10 mouse cellular contexts compared by ENCODE assay signal in genomic region chr5:120516221-120516984, GRCm38 (mm10). TPM values are rescaled to one million over a fixed set of nuclear protein-coding genes. Genes with fewer than 3 reads are reported as not detected.
DNase-seq lines count a peak whose midpoint lies in the region; ATAC-seq and TF ChIP-seq lines count a peak whose summit lies in the region.
"Had no signal": no experiment of that assay in that cellular context is flagged by ENCODE, and none has a peak within 500 bp of the region (broad histone marks: within the 10 kb centered on the region; RNA-seq: fewer than 3 reads in every experiment).

No protein-coding gene starts in this region.

- H3K27me3 ChIP-seq in forebrain, embryonic 10.5 days (ENCODE audit: poor library complexity, severe bottlenecking) = peaks cover 25% of the 10 kb centered on the region
- H3K27me3 ChIP-seq in forebrain, embryonic 12.5 days = peaks cover 23% of the 10 kb centered on the region
- H3K27me3 ChIP-seq in hindbrain, embryonic 14.5 days (ENCODE audit: control insufficient read depth, insufficient read depth, low read length) = no peaks in the 10 kb centered on the region

- intact Hi-C loops in heart, postnatal 14 days (cut with DNase I) = no loop called here

- no peak overlapping the region for H3K9ac ChIP-seq in forebrain, embryonic 12.5 days
- no peak overlapping the region for H3K9ac ChIP-seq in hindbrain, embryonic 14.5 days

- H3K4me3 ChIP-seq in forebrain, embryonic 10.5 days = no peak overlapping the region
- no peak overlapping the region for H3K4me3 ChIP-seq in forebrain, embryonic 12.5 days (replicated peaks)
- H3K4me3 ChIP-seq in lung, adult 2 months (replicated peaks; ENCODE audit: extremely low read depth, low read depth, low read length) = no peak overlapping the region
- no peak overlapping the region for H3K4me3 ChIP-seq in hindbrain, embryonic 14.5 days (replicated peaks; ENCODE audit: low read length)

- no peak overlapping the region for H3K4me2 ChIP-seq in forebrain, embryonic 12.5 days
- no peak overlapping the region for H3K4me2 ChIP-seq in hindbrain, embryonic 14.5 days (replicated peaks)

- no peak for DNase-seq in forebrain, embryonic 10.5 days (ENCODE audit: extremely low spot score, low spot score)
- DNase-seq in NIH3T3 (ENCODE audit: low read depth) = peak; percentile 44
- DNase-seq in heart, postnatal 14 days = peak; percentile 35 to 39
- DNase-seq in lung, adult 2 months = peak; percentile 26
- no peak for DNase-seq in yolk sac, embryonic 10.5 days (ENCODE audit: low spot score)
- no peak for DNase-seq in hindbrain, embryonic 14.5 days (ENCODE audit: low spot score)
- DNase-seq: thymus, adult 2 months had no signal

- H3K9me3 ChIP-seq in forebrain, embryonic 10.5 days = no peaks in the 10 kb centered on the region
- H3K9me3 ChIP-seq in forebrain, embryonic 12.5 days = no peaks in the 10 kb centered on the region
- H3K9me3 ChIP-seq in hindbrain, embryonic 14.5 days (ENCODE audit: control insufficient read depth, low read length) = no peaks in the 10 kb centered on the region

- ATAC-seq in forebrain, embryonic 12.5 days (ENCODE audit: low FRiP score) = no peak
- ATAC-seq in erythroblast, adult 5-6 weeks (replicated peaks; ENCODE audit: low FRiP score, poor library complexity, severe bottlenecking) = no peak
- no peak for ATAC-seq in hindbrain, embryonic 14.5 days (ENCODE audit: low FRiP score)

- peak overlapping the region; percentile 36; the same call in 1 of the 2 replicates for H3K27ac ChIP-seq in forebrain, embryonic 10.5 days
- no peak overlapping the region for H3K27ac ChIP-seq in forebrain, embryonic 12.5 days
- no peak overlapping the region for H3K27ac ChIP-seq in hindbrain, embryonic 14.5 days

- peak; percentile 56; the same call in 1 of the 2 replicates for TF ChIP-seq POLR2A in lung, adult 2 months (IDR thresholded peaks at IDR 0.05; ENCODE audit: borderline replicate concordance, extremely low read depth, low read depth, low read length)

- 74% methylated on average over 15 of the region's 15 CpGs for WGBS in forebrain, embryonic 10.5 days
- 74% methylated on average over 15 of the region's 15 CpGs for WGBS in forebrain, embryonic 12.5 days
- WGBS in lung, adult 2 months = 53% methylated on average over 15 of the region's 15 CpGs
- WGBS in hindbrain, embryonic 14.5 days = 65% methylated on average over 15 of the region's 15 CpGs

- no peak for TF ChIP-seq CTCF in lung, adult 2 months (IDR thresholded peaks at IDR 0.05; ENCODE audit: insufficient read depth, low read length)

- peaks cover 48% of the 10 kb centered on the region for H3K4me1 ChIP-seq in forebrain, embryonic 10.5 days
- H3K4me1 ChIP-seq in forebrain, embryonic 12.5 days = peaks cover 22% of the 10 kb centered on the region
- peaks cover 22% of the 10 kb centered on the region for H3K4me1 ChIP-seq in lung, adult 2 months (ENCODE audit: control insufficient read depth, insufficient read depth, low read length)
- peaks cover 7% of the 10 kb centered on the region for H3K4me1 ChIP-seq in hindbrain, embryonic 14.5 days (replicated peaks; ENCODE audit: control insufficient read depth, insufficient read depth, low read length)

- H3K36me3 ChIP-seq in forebrain, embryonic 10.5 days (replicated peaks) = no peaks in the 10 kb centered on the region
- no peaks in the 10 kb centered on the region for H3K36me3 ChIP-seq in forebrain, embryonic 12.5 days (replicated peaks)
- H3K36me3 ChIP-seq in hindbrain, embryonic 14.5 days (replicated peaks; ENCODE audit: control insufficient read depth, insufficient read depth) = no peaks in the 10 kb centered on the region

RNA-seq across cellular contexts. Expression of gene Slc8b1, which starts 5.4 kb away (rescaled TPM):
- 3.7 and 4.4 TPM in 2 replicates for polyA plus RNA-seq in forebrain, embryonic 10.5 days (2016; fragmentation: Nextera tagmentation; extraction: Ambion mirVana)
- 2.3 and 2.8 TPM in 2 replicates for polyA plus RNA-seq in forebrain, embryonic 12.5 days (2016; fragmentation: Nextera tagmentation; extraction: Ambion mirVana)
- total RNA-seq in heart, postnatal 14 days (2021) = 10 to 100 TPM in 1 of 2 experiments, 1 to 10 TPM in 1; 8.7 to 16.4 TPM
- 37.0 and 40.0 TPM in 2 replicates for polyA plus RNA-seq in lung, adult 2 months (2012; rRNA removed)
- 14.2 and 17.1 TPM in 2 replicates for total RNA-seq in erythroblast, adult 5-6 weeks (2015; ENCODE audit: low replicate concordance)
- 6.1 and 8.4 TPM in 2 replicates for total RNA-seq in erythroblast, adult 5-6 weeks (2017; ENCODE audit: low replicate concordance)
- polyA plus RNA-seq in hindbrain, embryonic 14.5 days (2014; fragmentation: Nextera tagmentation; extraction: Ambion mirVana) = 1.3 and 1.4 TPM in 2 replicates

RNA-seq across cellular contexts. Expression of gene Plbd2, which starts 13.0 kb away (rescaled TPM):
- 33.0 and 35.5 TPM in 2 replicates for polyA plus RNA-seq in forebrain, embryonic 10.5 days (2016; fragmentation: Nextera tagmentation; extraction: Ambion mirVana)
- polyA plus RNA-seq in forebrain, embryonic 12.5 days (2016; fragmentation: Nextera tagmentation; extraction: Ambion mirVana) = 25.9 and 26.6 TPM in 2 replicates
- total RNA-seq in heart, postnatal 14 days (2021) = 10 to 100 TPM; 37.5 to 42.2 TPM
- 40.0 and 42.7 TPM in 2 replicates for polyA plus RNA-seq in lung, adult 2 months (2012; rRNA removed)
- 1.7 and 7.7 TPM in 2 replicates for total RNA-seq in erythroblast, adult 5-6 weeks (2015; ENCODE audit: low replicate concordance)
- total RNA-seq in erythroblast, adult 5-6 weeks (2017; ENCODE audit: low replicate concordance) = 1.4 and 3.8 TPM in 2 replicates
- 26.8 and 28.8 TPM in 2 replicates for polyA plus RNA-seq in hindbrain, embryonic 14.5 days (2014; fragmentation: Nextera tagmentation; extraction: Ambion mirVana)

RNA-seq across cellular contexts. Expression of gene Sds, which starts 40.1 kb away (rescaled TPM):
- not detected in 2 replicates for polyA plus RNA-seq in forebrain, embryonic 10.5 days (2016; fragmentation: Nextera tagmentation; extraction: Ambion mirVana)
- not detected in 2 replicates for polyA plus RNA-seq in forebrain, embryonic 12.5 days (2016; fragmentation: Nextera tagmentation; extraction: Ambion mirVana)
- total RNA-seq in heart, postnatal 14 days (2021) = not detected
- polyA plus RNA-seq in lung, adult 2 months (2012; rRNA removed) = 0.65 and 0.70 TPM in 2 replicates
- not detected in 2 replicates for total RNA-seq in erythroblast, adult 5-6 weeks (2015; ENCODE audit: low replicate concordance)
- not detected in 2 replicates for total RNA-seq in erythroblast, adult 5-6 weeks (2017; ENCODE audit: low replicate concordance)
- not detected in 2 replicates for polyA plus RNA-seq in hindbrain, embryonic 14.5 days (2014; fragmentation: Nextera tagmentation; extraction: Ambion mirVana)
- polyA plus RNA-seq: limb, embryonic 11.5 days had no signal

RNA-seq across cellular contexts. Expression of gene Sdsl, which starts 43.8 kb away (rescaled TPM):
- 9.3 and 10.2 TPM in 2 replicates for polyA plus RNA-seq in forebrain, embryonic 10.5 days (2016; fragmentation: Nextera tagmentation; extraction: Ambion mirVana)
- polyA plus RNA-seq in forebrain, embryonic 12.5 days (2016; fragmentation: Nextera tagmentation; extraction: Ambion mirVana) = 4.5 and 5.1 TPM in 2 replicates
- total RNA-seq in heart, postnatal 14 days (2021) = 10 to 100 TPM in 1 of 2 experiments, 1 to 10 TPM in 1; 8.7 to 10.9 TPM
- 2.1 and 2.3 TPM in 2 replicates for polyA plus RNA-seq in lung, adult 2 months (2012; rRNA removed)
- not detected in 2 replicates for total RNA-seq in erythroblast, adult 5-6 weeks (2015; ENCODE audit: low replicate concordance)
- 3.4 and 3.9 TPM in 2 replicates for total RNA-seq in erythroblast, adult 5-6 weeks (2017; ENCODE audit: low replicate concordance)
- 6.1 and 7.7 TPM in 2 replicates for polyA plus RNA-seq in hindbrain, embryonic 14.5 days (2014; fragmentation: Nextera tagmentation; extraction: Ambion mirVana)

Comparison
In these comparisons a context has a peak if more than half of its experiments do, and no peak if none do; other contexts are left out.
1. DNase-seq: peak in NIH3T3 (single experiment), heart, postnatal 14 days (2 of 2) and lung, adult 2 months (single experiment); none in forebrain, embryonic 10.5 days (single experiment), yolk sac, embryonic 10.5 days (single experiment) and hindbrain, embryonic 14.5 days (single experiment).